ENCODE assay signal across 26 mouse cellular contexts in the genomic region with DNA sequence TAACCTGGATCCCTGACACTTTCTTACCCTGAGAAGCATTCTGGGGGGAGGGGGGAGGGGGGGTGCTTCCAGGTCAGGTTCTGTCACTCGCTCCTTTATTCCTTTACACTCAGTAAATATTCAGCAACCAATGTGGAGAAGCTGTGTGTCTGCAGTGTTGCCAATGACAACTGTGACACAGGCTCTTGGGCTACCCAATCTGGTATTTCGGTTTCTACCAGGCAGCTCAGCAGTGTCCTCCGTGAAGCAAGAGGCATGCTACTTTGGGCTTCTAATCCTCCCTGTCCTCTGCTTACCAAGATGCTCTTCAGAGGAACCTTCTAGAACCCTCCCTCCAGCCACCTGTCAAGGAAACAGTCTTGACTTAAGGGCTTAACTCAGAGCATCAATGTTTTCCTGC.
"Had no signal": no experiment of that assay in that cellular context is flagged by ENCODE, and none has a peak within 500 bp of the region (broad histone marks: within the 10 kb centered on the region; RNA-seq: fewer than 3 reads in every experiment).

No protein-coding gene starts in this region.

- H3K27ac ChIP-seq: embryonic facial prominence, embryonic 10.5 days; embryonic facial prominence, embryonic 12.5 days; embryonic facial prominence, embryonic 13.5 days; embryonic facial prominence, embryonic 15.5 days; forebrain, embryonic 10.5 days; forebrain, embryonic 12.5 days; forebrain, embryonic 13.5 days; forebrain, embryonic 15.5 days; gastrocnemius, adult 2 months had no signal

- DNase-seq: cerebellum, adult 2 months; cerebellum, adult 8-10 months; cerebellum, adult 9-10 months; cerebellum, adult 9-11 months; cerebellum, postnatal 10 days; cerebellum, postnatal 14 days; cerebellum, postnatal 25 days; cerebellum, postnatal 36 days; embryo, embryonic 11 days; forebrain, postnatal 0 days; gastrocnemius, adult 2 months; gastrocnemius, postnatal 10 days; gastrocnemius, postnatal 14 days; gastrocnemius, postnatal 25 days; gastrocnemius, postnatal 36 days; heart, adult 11 months; heart, adult 18-20 months had no signal

- H3K4me3 ChIP-seq: embryonic facial prominence, embryonic 10.5 days; embryonic facial prominence, embryonic 12.5 days; embryonic facial prominence, embryonic 13.5 days; embryonic facial prominence, embryonic 15.5 days; erythroblast, embryonic 14.5 days; forebrain, embryonic 10.5 days; forebrain, embryonic 12.5 days; forebrain, embryonic 13.5 days; forebrain, embryonic 15.5 days; gastrocnemius, adult 2 months had no signal
